Comparison of ENCODE assay signal across 8 mouse cellular contexts in the genomic region with DNA sequence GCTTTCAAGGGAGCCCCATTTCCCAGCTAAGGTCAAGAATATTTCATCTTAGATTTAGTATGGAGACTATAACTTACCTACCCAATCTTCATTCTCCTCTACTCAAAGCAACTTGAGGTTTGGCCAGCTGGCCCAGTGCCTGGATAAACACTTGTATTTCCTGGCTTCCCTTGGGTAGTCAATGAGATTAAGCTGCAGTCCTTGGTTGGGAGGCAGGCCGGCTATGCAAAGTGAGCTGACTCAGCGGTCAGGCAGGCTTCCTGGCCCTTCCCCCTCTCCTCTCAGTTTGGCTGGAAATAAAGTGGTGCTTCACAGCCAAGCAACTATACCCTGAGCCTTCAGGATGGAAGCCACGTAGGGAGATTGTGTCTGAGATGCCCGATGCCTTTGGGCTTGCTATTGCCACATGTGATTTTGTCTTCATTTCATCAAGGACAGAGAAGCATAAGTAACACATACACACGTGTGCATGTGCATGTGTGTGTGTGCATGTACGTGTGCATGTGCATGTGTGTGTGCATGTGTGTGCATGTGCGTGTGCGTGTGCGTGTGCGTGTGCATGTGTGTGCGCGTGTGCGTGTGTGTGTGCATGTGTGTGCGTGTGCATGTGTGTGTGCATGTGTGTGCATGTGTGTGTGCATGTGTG.
DNase-seq lines count a peak whose midpoint lies in the region; ATAC-seq and TF ChIP-seq lines count a peak whose summit lies in the region.

No protein-coding gene starts in this region.

- no peaks in the 10 kb centered on the region for H3K9me3 ChIP-seq in forebrain, embryonic 12.5 days
- no peaks in the 10 kb centered on the region for H3K9me3 ChIP-seq in heart, embryonic 16.5 days (replicated peaks; ENCODE audit: control insufficient read depth, low read length)

- H3K4me1 ChIP-seq in forebrain, embryonic 12.5 days, result peaks cover 14% of the 10 kb centered on the region
- H3K4me1 ChIP-seq in heart, embryonic 16.5 days (ENCODE audit: control insufficient read depth, insufficient read depth, low read length), result peaks cover 11% of the 10 kb centered on the region
- peaks cover 10% of the 10 kb centered on the region for H3K4me1 ChIP-seq in lung, adult 2 months (ENCODE audit: control insufficient read depth, insufficient read depth, low read length)

- H3K4me2 ChIP-seq in forebrain, embryonic 12.5 days, result no peak overlapping the region
- peak overlapping the region; percentile 46 for H3K4me2 ChIP-seq in heart, embryonic 16.5 days (ENCODE audit: low read depth, low read length)

- no peak overlapping the region for H3K4me3 ChIP-seq in forebrain, embryonic 12.5 days (replicated peaks)
- no peak overlapping the region for H3K4me3 ChIP-seq in heart, embryonic 16.5 days (ENCODE audit: low read length)
- no peak overlapping the region for H3K4me3 ChIP-seq in lung, adult 2 months (replicated peaks; ENCODE audit: extremely low read depth, low read depth, low read length)

- no peaks in the 10 kb centered on the region for H3K36me3 ChIP-seq in forebrain, embryonic 12.5 days (replicated peaks)
- no peaks in the 10 kb centered on the region for H3K36me3 ChIP-seq in heart, embryonic 16.5 days (ENCODE audit: control insufficient read depth, insufficient read depth)

- TF ChIP-seq CTCF in lung, adult 2 months (IDR thresholded peaks at IDR 0.05; ENCODE audit: insufficient read depth, low read length), result no peak

- WGBS in forebrain, embryonic 12.5 days, result 72% methylated on average over 14 of the region's 14 CpGs
- WGBS in heart, embryonic 16.5 days, result 62% methylated on average over 14 of the region's 14 CpGs
- 63% methylated on average over 14 of the region's 14 CpGs for WGBS in lung, adult 2 months

- H3K27ac ChIP-seq in forebrain, embryonic 12.5 days, result 0 out of 2 replicates have a peak overlapping the region, but pooled peaks have one; percentile 36
- no peak overlapping the region for H3K27ac ChIP-seq in heart, embryonic 16.5 days (ENCODE audit: low read length)

- no peaks in the 10 kb centered on the region for H3K27me3 ChIP-seq in forebrain, embryonic 12.5 days
- no peaks in the 10 kb centered on the region for H3K27me3 ChIP-seq in heart, embryonic 16.5 days (ENCODE audit: control insufficient read depth, insufficient read depth, low read length)

- no peak for TF ChIP-seq POLR2A in lung, adult 2 months (IDR thresholded peaks at IDR 0.05; ENCODE audit: borderline replicate concordance, extremely low read depth, low read depth, low read length)

- peak; percentile 49; the same call in 1 of the 2 replicates for ATAC-seq in forebrain, embryonic 12.5 days (ENCODE audit: low FRiP score)
- ATAC-seq in heart, embryonic 16.5 days (replicated peaks; ENCODE audit: extremely low read depth, insufficient read depth, low FRiP score), result peak; percentile 95

- DNase-seq in layer of hippocampus, adult 11-12 months (ENCODE audit: low spot score), result peak; percentile 17
- DNase-seq in layer of hippocampus, adult 9-10 months (ENCODE audit: low spot score), result no peak
- DNase-seq in kidney, postnatal 10 days, result peak; percentile 93
- peak; percentile 85 for DNase-seq in lung, adult 2 months
- peak; percentile 23 for DNase-seq in right cerebral cortex, adult 18-20 months
- DNase-seq in thymus, postnatal 14 days, result no peak

- no peak overlapping the region for H3K9ac ChIP-seq in forebrain, embryonic 12.5 days
- no peak overlapping the region for H3K9ac ChIP-seq in heart, embryonic 16.5 days (ENCODE audit: low read length)

Comparison
In these comparisons a context has a peak if more than half of its experiments do, and no peak if none do; other contexts are left out.
1. DNase-seq: peak in layer of hippocampus, adult 11-12 months (single experiment), kidney, postnatal 10 days (single experiment), lung, adult 2 months (single experiment) and right cerebral cortex, adult 18-20 months (single experiment); none in layer of hippocampus, adult 9-10 months (single experiment) and thymus, postnatal 14 days (single experiment).